In the genomic region with DNA sequence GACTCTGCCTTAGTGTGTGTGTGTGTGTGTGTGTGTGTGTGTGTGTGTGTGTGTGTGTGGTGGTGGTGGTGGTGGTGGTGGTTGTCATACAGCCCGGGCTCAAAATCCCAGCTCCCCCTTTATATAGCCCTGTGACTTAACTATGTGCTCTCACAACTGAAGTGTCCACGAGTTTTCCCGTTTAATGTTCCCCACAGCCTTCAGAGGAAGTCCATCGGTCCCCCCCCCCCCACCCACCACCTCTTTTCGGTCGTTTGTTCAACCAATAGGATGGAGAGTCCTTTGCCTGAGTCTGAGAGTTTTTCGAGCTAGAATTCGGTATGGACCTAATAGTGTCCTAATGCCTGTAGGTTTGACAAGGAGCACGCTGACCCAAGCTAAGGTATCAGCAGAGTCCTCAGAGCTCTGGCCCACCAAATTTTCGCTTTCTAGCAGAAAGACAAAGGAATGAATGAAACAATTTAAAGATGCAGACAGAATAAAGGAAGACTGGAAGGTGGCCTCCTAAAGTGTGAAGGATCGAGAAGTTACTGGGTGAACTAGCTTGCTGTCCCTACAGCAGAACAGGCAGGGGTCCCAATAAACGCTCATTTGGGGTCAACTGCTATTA, we compare ENCODE assay signal across 1 mouse cellular context.
TF ChIP-seq lines count a peak whose summit lies in the region.

No protein-coding gene starts in this region.

TF ChIP-seq in MEL, 35 proteins besides CTCF, POLR2A, EP300 and RAD21:
- TF ChIP-seq MAX (IDR thresholded peaks at IDR 0.05; ENCODE audit: low read length) (0 out of 2 replicates have a peak, but pooled peaks have one; percentile 14), NELFE (IDR thresholded peaks at IDR 0.05; ENCODE audit: low read depth, low read length) (peak; percentile 42; the same call in 1 of the 2 replicates), HCFC1 (IDR thresholded peaks at IDR 0.05; ENCODE audit: low read depth, low read length) (no peak)
TF ChIP-seq in MEL: peak in this region for 2.
